Mouse (Mus musculus): ENCODE data around the gene Zc3h12c. TPM values are rescaled to one million over a fixed set of nuclear protein-coding genes. Genes with fewer than 3 reads are reported as not detected.

Zc3h12c gene
- total RNA-seq (2017), result 3.9 to 5.5 TPM (median 4.3 TPM) in 3 replicates

DNA sequence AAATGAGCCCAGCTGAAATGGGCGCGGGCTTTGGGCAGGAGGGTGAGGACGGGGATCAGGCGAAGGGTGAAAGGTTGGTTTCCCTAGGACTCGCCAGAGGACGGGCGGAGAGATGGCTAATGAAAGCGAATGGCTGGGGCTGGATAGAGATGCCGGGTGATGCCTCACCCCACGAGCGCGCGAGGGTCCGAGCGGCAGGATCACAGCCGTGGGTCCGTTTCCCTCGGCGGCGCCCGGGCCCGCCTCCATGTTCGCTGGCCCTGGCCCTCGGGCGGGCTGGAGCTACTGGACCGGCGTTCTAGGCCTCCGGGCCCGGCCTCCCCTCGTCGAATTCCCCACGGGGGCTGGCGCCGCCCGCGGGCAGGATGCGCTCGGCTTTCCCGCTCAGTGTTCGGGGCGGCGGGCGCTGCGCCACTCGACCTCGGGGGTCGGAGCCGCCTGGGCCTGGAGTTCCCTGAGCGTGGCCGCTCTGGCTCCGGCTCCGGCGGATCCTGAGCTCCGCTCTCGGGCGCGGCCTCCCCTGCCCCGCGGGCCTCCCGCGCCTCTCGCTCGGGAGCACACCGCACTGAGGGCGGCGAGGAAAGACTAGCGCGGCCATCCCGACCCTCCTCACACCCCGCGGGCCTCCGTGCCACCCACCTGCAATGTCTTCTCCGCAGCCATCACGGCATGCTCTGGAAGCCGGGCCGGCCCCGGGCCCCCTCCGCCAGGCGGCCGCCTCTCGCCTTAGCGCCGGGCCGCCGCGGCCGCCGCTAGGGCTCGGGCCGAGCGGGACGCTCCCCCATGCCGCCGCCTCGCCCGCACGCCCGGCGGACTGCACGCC is at the start of gene Zc3h12c:
TSS of gene Zc3h12c (minus strand) at position 710 of the 823 bp plus-strand sequence.
- no peak for ATAC-seq (replicated peaks; ENCODE audit: insufficient number of reproducible peaks, low FRiP score, low TSS enrichment, poor library complexity, severe bottlenecking)

- ATAC-seq (replicated peaks; ENCODE audit: insufficient number of reproducible peaks, low FRiP score, low TSS enrichment, poor library complexity, severe bottlenecking), result no peak
Observed at GRCm38 (mm10) chr9:52217636-52218035, 49.3 kb upstream of the Zc3h12c start.

DNA sequence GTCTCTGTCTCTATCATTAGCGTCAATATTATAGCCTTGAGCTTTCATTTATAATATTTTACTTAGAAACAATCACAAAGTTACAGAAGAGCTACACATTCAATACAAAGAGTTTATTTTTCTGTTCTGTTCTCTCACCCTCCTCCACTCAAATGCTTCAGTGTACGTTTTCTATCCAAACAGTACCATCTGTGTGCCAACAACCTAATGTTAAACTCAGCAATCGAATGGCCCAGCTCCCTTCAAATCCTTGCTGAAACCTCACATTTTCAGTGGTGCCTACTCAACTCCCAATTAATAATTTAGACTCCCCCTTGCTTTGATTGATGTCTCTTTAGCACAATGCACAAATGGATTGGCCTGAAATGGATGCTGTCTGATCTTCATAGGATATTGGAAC is 46.9 kb upstream of the Zc3h12c start:
- no peak for ATAC-seq (replicated peaks; ENCODE audit: insufficient number of reproducible peaks, low FRiP score, low TSS enrichment, poor library complexity, severe bottlenecking)

GRCm38 (mm10) chr9:52212416-52212815 is 44.0 kb upstream of the Zc3h12c start:
- no peak for ATAC-seq (replicated peaks; ENCODE audit: insufficient number of reproducible peaks, low FRiP score, low TSS enrichment, poor library complexity, severe bottlenecking)

DNA sequence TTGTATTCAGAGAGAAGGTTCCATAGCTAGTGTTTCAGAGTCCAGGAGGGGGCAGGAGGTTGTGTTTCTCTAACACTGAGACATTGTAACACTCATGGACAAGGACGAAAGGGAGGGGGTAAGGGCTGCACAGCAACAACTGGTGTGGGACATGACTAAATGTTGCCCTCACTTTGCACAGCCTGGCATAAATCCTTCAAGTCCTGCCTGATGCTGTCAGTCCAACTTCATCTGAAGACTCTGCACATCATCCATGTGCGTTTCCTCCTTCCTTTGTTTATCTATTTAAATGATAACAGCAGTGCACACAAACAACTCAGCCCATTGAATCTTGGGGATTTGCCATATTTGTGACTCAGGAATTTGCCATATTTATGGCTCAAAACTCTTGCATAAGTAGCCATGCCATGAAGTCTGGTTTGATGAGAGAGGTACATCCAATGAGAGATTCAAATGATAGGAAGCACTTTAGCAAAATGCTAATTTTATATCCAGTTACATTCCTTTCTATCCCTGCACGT is 40.2 kb upstream of the Zc3h12c start:
- no peak for ATAC-seq (replicated peaks; ENCODE audit: insufficient number of reproducible peaks, low FRiP score, low TSS enrichment, poor library complexity, severe bottlenecking)

DNA sequence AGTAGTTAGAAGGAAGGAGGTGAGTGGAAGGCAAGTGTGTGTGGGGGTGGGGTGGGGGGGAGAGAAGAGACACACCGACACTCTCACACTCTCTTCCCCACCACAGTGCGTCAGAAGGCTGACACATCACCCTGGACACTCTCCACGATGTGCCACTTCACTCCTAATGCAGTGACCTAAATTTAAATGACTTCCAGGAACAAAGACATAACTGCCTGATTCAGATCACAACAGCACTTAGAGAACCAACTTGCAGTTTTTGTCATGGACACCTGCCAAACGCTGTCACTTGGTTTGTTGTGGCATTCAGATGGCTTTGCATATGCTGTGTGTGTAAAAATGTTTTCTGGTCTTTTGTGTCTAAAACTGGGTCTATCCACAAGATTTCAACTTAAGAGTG is 34.8 kb upstream of the Zc3h12c start:
- no peak for ATAC-seq (replicated peaks; ENCODE audit: insufficient number of reproducible peaks, low FRiP score, low TSS enrichment, poor library complexity, severe bottlenecking)

DNA sequence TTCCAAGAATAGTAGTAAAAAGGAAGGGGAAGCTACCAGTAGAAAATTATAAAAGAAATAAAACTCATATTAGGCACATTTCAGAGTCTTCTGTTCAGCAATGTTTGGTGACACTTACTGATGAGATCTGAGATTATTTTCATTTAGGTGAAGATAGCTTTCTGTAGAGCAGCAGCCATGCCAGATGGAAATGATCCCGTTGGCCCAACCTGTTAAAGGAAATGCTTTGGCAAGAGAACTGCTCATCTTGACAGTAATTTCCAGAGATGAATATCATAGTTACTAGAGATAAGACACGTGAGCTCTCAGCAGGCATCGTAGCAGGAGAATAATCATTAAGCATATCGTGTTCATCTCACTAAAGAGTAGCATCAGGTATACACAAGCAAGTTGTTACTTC is 31.9 kb upstream of the Zc3h12c start:
- ATAC-seq (replicated peaks; ENCODE audit: insufficient number of reproducible peaks, low FRiP score, low TSS enrichment, poor library complexity, severe bottlenecking), result no peak

GRCm38 (mm10) chr9:52195853-52196252 is 27.5 kb upstream of the Zc3h12c start:
- ATAC-seq (replicated peaks; ENCODE audit: insufficient number of reproducible peaks, low FRiP score, low TSS enrichment, poor library complexity, severe bottlenecking), result 0 out of 2 replicates have a peak, but pooled peaks have one; percentile 43

- peak; percentile 43; the same call in 1 of the 2 replicates for ATAC-seq (replicated peaks; ENCODE audit: insufficient number of reproducible peaks, low FRiP score, low TSS enrichment, poor library complexity, severe bottlenecking)
Observed at GRCm38 (mm10) chr9:52193851-52194250, 25.5 kb upstream of the Zc3h12c start.

- ATAC-seq (replicated peaks; ENCODE audit: insufficient number of reproducible peaks, low FRiP score, low TSS enrichment, poor library complexity, severe bottlenecking), result no peak
Observed at GRCm38 (mm10) chr9:52190907-52191306, 22.5 kb upstream of the Zc3h12c start.

- no peak for ATAC-seq (replicated peaks; ENCODE audit: insufficient number of reproducible peaks, low FRiP score, low TSS enrichment, poor library complexity, severe bottlenecking)
Observed at GRCm38 (mm10) chr9:52188106-52188505, 19.7 kb upstream of the Zc3h12c start.

DNA sequence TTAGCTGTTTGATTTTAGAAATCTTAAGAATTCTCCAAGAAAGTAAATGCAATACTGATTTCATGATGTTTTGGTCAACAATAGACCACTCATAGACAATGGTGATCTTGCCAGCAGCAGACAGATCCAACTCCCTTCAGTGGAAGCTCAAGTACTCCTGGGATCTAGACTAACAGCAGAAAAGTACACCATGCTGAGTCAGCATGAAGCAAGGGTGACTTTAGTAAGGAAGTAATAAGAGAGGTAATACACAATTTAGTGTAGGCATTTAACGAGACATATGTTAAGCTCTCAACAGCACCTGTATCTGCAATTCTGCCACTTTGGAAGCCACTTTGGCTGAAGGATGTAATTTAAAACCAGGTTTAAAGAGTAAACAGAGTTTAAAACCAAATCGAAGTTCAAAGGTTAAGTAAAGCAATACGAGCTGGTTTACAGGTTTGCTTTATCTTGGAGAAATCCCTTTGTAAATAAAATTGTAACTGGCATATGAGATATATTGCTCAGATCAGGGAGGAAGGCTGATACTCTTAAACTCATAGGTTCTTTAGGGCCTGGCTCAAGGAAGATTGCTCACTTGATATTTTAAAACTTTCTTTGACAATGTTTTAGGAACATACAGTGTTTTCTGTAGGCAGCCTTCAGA is 18.0 kb upstream of the Zc3h12c start:
- ATAC-seq (replicated peaks; ENCODE audit: insufficient number of reproducible peaks, low FRiP score, low TSS enrichment, poor library complexity, severe bottlenecking), result no peak

GRCm38 (mm10) chr9:52181419-52181818 is 13.0 kb upstream of the Zc3h12c start:
- ATAC-seq (replicated peaks; ENCODE audit: insufficient number of reproducible peaks, low FRiP score, low TSS enrichment, poor library complexity, severe bottlenecking), result no peak

DNA sequence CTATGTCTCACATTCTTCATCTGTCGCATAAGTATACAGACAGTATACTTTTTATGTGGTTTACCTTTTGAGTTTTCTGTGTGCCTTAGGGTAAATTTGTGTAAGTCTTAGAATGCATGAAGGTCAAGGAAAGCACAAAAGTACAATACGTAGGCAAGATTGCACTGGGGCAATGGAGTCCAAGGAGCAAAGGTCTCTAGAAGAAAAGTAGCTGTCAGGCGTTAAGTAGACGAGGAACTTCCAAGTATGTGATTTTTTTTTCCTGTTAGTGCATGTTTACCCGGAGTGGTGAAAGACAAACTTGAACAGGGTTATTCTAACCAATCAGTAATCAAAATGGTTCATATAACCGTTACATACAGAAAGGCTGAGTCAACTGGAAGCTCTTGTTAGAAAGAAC is 12.5 kb upstream of the Zc3h12c start:
- ATAC-seq (replicated peaks; ENCODE audit: insufficient number of reproducible peaks, low FRiP score, low TSS enrichment, poor library complexity, severe bottlenecking), result no peak

DNA sequence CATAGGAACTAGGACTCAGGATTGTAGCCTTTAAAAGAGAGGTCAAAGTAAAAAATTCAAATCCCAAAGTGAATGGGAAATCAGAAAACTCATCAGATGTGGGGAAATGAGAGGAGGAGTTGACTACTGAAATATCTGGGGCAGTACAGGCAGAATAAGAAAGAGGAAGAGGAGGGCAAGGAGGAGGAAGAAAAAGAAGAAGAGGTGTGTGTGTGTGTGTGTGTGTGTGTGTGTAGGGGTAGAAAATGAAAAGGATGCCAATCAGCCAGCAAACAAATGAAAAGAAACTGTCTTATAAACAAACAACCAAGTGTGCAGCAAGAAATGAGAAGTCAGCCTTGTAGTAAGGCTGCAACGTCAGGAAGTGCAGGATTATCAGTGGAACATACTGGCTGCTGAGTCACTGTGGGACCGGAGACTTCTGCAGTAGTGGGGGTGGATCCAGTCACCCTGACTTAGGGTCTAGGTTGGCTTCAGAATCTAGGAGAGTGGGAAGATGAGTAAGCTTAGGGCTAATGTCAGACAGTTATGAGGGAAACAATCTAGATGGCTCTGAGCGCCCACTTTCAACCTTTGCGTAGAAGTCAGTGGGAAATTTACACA is 7.0 kb upstream of the Zc3h12c start:
- ATAC-seq (replicated peaks; ENCODE audit: insufficient number of reproducible peaks, low FRiP score, low TSS enrichment, poor library complexity, severe bottlenecking), result no peak

GRCm38 (mm10) chr9:52174671-52175111 is 6.3 kb upstream of the Zc3h12c start:
- no peak for ATAC-seq (replicated peaks; ENCODE audit: insufficient number of reproducible peaks, low FRiP score, low TSS enrichment, poor library complexity, severe bottlenecking)

GRCm38 (mm10) chr9:52173937-52174336 is 5.6 kb upstream of the Zc3h12c start:
- ATAC-seq (replicated peaks; ENCODE audit: insufficient number of reproducible peaks, low FRiP score, low TSS enrichment, poor library complexity, severe bottlenecking), result no peak

DNA sequence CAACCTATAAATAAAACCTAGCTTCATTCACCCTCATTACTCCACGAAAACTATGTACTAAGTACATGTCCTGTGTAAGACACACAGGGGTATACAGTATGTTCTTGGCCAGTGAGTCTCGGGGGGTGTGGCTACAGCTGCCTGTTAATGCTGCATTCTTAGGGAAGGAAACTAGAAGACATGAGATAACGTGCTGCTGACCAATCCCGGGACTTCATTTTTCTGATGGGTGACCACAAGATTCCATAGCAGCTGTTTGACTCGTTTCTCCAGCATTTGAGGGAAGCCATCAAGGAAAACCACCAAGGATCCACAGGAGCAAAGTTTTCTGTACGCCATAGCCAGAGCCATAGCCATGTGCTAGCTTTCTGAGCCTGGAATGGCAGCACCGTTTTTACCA is 4.2 kb upstream of the Zc3h12c start:
- no peak; the same call in 1 of the 2 replicates for ATAC-seq (replicated peaks; ENCODE audit: insufficient number of reproducible peaks, low FRiP score, low TSS enrichment, poor library complexity, severe bottlenecking)

DNA sequence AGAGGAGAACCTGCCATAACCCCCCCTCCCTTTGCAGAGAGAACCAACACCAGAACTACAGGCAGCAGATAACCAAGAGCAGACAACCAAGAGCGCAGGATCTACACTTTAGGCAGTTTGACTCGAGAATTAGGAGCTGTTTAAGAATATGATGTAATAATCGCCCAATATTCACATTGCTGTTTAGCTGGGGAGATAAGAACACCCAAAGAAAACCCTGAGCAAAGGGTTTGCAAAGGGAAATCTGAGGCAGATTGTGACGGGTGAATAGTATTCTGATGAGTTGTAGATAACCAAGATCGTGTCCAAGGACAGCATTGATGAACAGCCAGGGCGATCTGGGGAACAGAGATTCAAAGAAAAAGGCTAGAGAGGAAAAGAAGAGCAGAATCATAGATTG is 2.3 kb upstream of the Zc3h12c start:
- ATAC-seq (replicated peaks; ENCODE audit: insufficient number of reproducible peaks, low FRiP score, low TSS enrichment, poor library complexity, severe bottlenecking), result no peak

All from monocyte, adult 5-6 weeks (primary cell).